Mouse (Mus musculus): ENCODE measurements around the gene Irf4.

DNA sequence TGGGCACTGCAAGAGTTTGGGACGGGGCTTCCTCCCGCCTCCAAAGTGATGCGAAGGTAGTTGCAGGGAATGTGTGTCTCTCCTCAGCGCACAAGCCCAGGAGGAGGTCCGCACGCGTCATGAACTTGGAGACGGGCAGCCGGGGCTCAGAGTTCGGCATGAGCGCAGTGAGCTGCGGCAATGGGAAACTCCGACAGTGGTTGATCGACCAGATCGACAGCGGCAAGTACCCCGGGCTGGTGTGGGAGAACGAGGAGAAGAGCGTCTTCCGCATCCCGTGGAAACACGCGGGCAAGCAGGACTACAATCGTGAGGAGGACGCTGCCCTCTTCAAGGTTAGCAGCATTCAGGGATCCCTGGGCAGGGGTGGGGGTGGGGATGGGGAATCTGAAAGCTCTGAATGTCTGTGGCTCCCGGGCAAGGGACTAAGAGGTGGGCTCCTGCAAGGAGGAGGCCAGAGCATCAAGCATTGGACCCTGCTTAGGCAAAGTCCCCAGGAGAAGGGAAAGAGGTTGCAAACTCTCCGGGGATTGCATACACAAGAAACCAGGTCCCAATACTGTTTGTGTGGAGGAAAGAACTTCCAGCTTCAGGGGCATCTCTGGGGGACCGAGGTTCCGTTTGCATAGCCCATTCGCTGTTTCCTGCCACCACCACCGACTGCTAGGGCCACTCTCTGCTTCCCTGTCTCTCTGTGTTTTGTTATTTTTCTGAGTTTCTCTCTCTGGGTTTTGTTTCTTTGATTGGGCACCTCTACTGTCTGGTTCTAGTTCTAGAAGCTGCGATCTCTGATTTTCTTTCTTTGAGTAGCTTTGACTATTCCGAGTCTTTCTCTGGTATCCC, 1.7 kb downstream of the Irf4 start:
- TF ChIP-seq GATA1 (IDR thresholded peaks at IDR 0.05; ENCODE audit: borderline replicate concordance, low read length), result no peak
- no peak for TF ChIP-seq FLI1 (IDR thresholded peaks at IDR 0.05; ENCODE audit: low read length)

Measured in megakaryocyte, embryonic 14.5 days (primary cell).